9 mouse cellular contexts compared by ENCODE assay signal in genomic region chr12:5273316-5274047, GRCm38 (mm10).
DNase-seq lines count a peak whose midpoint lies in the region.
"Had no signal": no experiment of that assay in that cellular context is flagged by ENCODE, and none has a peak within 500 bp of the region (broad histone marks: within the 10 kb centered on the region; RNA-seq: fewer than 3 reads in every experiment).

No protein-coding gene starts in this region.

- DNase-seq in gastrocnemius, adult 18-20 months (ENCODE audit: low spot score) = peak; percentile 78
- DNase-seq in gastrocnemius, postnatal 10 days = no peak
- peak; percentile 29 for DNase-seq in right cerebral cortex, postnatal 25 days
- no peak for DNase-seq in right cerebral cortex, adult 2 months (ENCODE audit: low spot score in 2 of 2)
- peak; percentile 46 to 51 for DNase-seq in heart, adult 9 months (ENCODE audit: low spot score in 2 of 2)
- peak; percentile 76 for DNase-seq in skeletal muscle tissue, adult 2 months (ENCODE audit: low read depth, low spot score)
- DNase-seq in natural killer cell, adult 2 months (ENCODE audit: low spot score in 2 of 2) = no peak
- no peak for DNase-seq in kidney, postnatal 25 days
- DNase-seq: spleen, adult 18-20 months had no signal

Comparison
In these comparisons a context has a peak if more than half of its experiments do, and no peak if none do; other contexts are left out.
1. DNase-seq: peak in gastrocnemius, adult 18-20 months (single experiment), right cerebral cortex, postnatal 25 days (single experiment), heart, adult 9 months (2 of 2) and skeletal muscle tissue, adult 2 months (single experiment); none in gastrocnemius, postnatal 10 days (single experiment), right cerebral cortex, adult 2 months (0 of 2), natural killer cell, adult 2 months (0 of 2) and kidney, postnatal 25 days (0 of 2).